Mouse (Mus musculus) left cerebral cortex, postnatal 36 days (tissue): ENCODE measurements around the gene Prss40. TPM values are rescaled to one million over a fixed set of nuclear protein-coding genes. Genes with fewer than 3 reads are reported as not detected.
"Not testable (repeated sequence)": the region's sequence is repeated elsewhere in the genome, so short reads cannot be mapped to it uniquely, and the experiment has no call there.

Source experiments
- DNase-seq, 2 experiments: peaks; one replicate each; pipeline ENCODE4 v3.0.0; 2021 to 2022; ENCODE audit warnings: low spot score in 2 of 2, mixed read lengths in 1 of 2
- intact Hi-C: fragments of 180-260 bp; cut with DNase I; formaldehyde crosslinking; loops from one replicate; pipeline ENCODE4 v1.15.1; 2025
- total RNA-seq, 2 experiments: library from RNA; stranded (reverse); gene quantifications; 2 replicates each; pipeline ENCODE4 v1.2.3; 2021

Gene Prss40
- total RNA-seq, 2 experiments from 2014 or later, result not detected

- intact Hi-C loops, result no loop called here
- DNase-seq, result no peak
These were observed 23.8 kb downstream of the Prss40 start for GRCm38 (mm10) chr1:34536767-34537485.

- no peak for DNase-seq
These were observed 24.4 kb downstream of the Prss40 start for GRCm38 (mm10) chr1:34536291-34536766.

GRCm38 (mm10) chr1:34535043-34535698 is 25.6 kb downstream of the Prss40 start, which contains the start of gene Cfc1:
Gene Cfc1 (plus strand): TSS chr1:34535648.
- intact Hi-C loops, DNase-seq: not testable (repeated sequence)

More at GRCm38 (mm10) chr1:34536291-34536766, 24.4 kb downstream of the Prss40 start:
- intact Hi-C loops, result no loop called here

GRCm38 (mm10) chr1:34534574-34534973 is 26.2 kb downstream of the Prss40 start:
- DNase-seq, intact Hi-C loops: not testable (repeated sequence)

GRCm38 (mm10) chr1:34523647-34524046 is 37.1 kb downstream of the Prss40 start:
- intact Hi-C loops, result no loop called here
- no peak for DNase-seq

GRCm38 (mm10) chr1:34522850-34523244 is 37.9 kb downstream of the Prss40 start:
- intact Hi-C loops, result no loop called here
- no peak for DNase-seq

GRCm38 (mm10) chr1:34522205-34522849 is 38.4 kb downstream of the Prss40 start:
- intact Hi-C loops, result no loop called here
- DNase-seq, result no peak

GRCm38 (mm10) chr1:34518259-34518658 is 42.5 kb downstream of the Prss40 start:
- no peak for DNase-seq
- intact Hi-C loops, result no loop called here

- DNase-seq, intact Hi-C loops: not testable (repeated sequence)
These were observed 42.9 kb downstream of the Prss40 start for GRCm38 (mm10) chr1:34517797-34518196.

GRCm38 (mm10) chr1:34517297-34517696 is 43.4 kb downstream of the Prss40 start:
- DNase-seq, intact Hi-C loops: not testable (repeated sequence)

GRCm38 (mm10) chr1:34516595-34516994 is 44.1 kb downstream of the Prss40 start:
- intact Hi-C loops, result no loop called here
- DNase-seq, result no peak

GRCm38 (mm10) chr1:34513068-34513467 is 47.7 kb downstream of the Prss40 start:
- no peak for DNase-seq
- intact Hi-C loops, result loop anchor here (5.0 kb wide), 1 partner anchor 89 kb away; no protein-coding TSS in a partner anchor

- intact Hi-C loops, result loop anchor here (5.0 kb wide), 1 partner anchor 91 kb away; no protein-coding TSS in a partner anchor
- DNase-seq, result peak in 1 of 2 experiments; percentile 16
These were observed 49.7 kb downstream of the Prss40 start for GRCm38 (mm10) chr1:34511027-34511426.

GRCm38 (mm10) chr1:34510575-34510981 is 50.2 kb downstream of the Prss40 start:
- intact Hi-C loops, result loop anchor here (5.0 kb wide), 1 partner anchor 92 kb away; no protein-coding TSS in a partner anchor
- no peak for DNase-seq

GRCm38 (mm10) chr1:34507986-34508385 is 52.8 kb downstream of the Prss40 start:
- no peak for DNase-seq
- intact Hi-C loops, result no loop called here

- DNase-seq, result no peak
- intact Hi-C loops, result no loop called here
These were observed 54.7 kb downstream of the Prss40 start for GRCm38 (mm10) chr1:34505970-34506551.

GRCm38 (mm10) chr1:34505307-34505706 is 55.4 kb downstream of the Prss40 start:
- DNase-seq, result no peak
- intact Hi-C loops, result no loop called here

- intact Hi-C loops, result no loop called here
- no peak for DNase-seq
These were observed 57.8 kb downstream of the Prss40 start for GRCm38 (mm10) chr1:34502991-34503390.
